Mouse (Mus musculus): ENCODE data around the gene Itsn1. TPM values are rescaled to one million over a fixed set of nuclear protein-coding genes. Genes with fewer than 3 reads are reported as not detected.

Itsn1 gene
- polyA plus RNA-seq, 1 experiment, result 20.5 TPM

DNA sequence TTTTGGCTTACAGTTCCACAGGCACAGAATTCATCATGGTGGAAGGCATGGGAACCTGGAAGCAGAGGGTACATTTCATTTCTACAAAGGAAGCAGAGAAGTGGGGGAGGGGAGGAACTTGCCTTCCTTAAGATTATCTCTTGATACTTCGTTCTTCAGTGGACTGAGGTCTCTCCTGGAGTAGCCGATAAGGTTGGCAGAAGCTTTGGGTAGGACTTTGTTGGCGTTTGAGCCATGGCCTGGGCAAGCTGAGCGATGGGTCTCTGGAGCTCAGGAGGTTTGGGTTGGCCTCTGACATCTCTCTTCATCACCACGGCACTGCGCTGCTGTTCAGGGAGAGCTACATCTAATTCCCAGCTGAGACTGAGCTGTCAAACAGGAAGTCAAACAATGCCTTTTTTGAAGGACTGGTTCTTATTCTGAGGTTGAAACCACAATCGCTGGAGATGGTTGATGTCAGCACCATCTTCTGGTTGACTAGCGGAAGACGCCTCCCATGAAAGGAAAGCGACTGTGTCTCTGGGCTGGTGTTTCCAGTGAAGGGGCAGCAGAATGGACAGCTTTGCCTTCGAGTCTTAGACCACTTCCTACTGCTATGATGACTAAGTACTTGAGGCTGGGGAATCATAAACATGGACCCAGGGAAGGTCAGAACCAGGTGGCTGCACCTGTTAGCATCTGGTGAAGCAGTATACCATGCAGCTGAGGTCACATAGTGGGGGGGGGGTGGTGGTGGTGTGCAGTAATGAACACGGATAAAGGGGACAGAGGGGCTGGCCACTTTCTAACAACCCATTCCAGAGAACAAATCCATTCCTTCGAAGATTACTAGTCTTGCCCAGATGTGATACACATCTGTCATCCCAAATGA is 235.5 kb downstream of the Itsn1 start:
- DNase-seq, result no peak
- TF ChIP-seq POLR2A (IDR thresholded peaks at IDR 0.05; ENCODE audit: low read depth, low read length), result no peak
- no peak for TF ChIP-seq CTCF (conservative IDR thresholded peaks at IDR 0.05; ENCODE audit: insufficient read depth, insufficient read length, low read depth, low read length)
- H3K36me3 ChIP-seq (ENCODE audit: control insufficient read depth, insufficient read depth, low read length), result no peaks in the 10 kb centered on the region
- H3K27me3 ChIP-seq (replicated peaks; ENCODE audit: control insufficient read depth, insufficient read depth, low read length), result no peaks in the 10 kb centered on the region
- H3K27ac ChIP-seq (ENCODE audit: insufficient read depth, low read depth, low read length), result no peak overlapping the region
- no peak overlapping the region for H3K4me3 ChIP-seq (ENCODE audit: insufficient read depth, low read depth, low read length)
- 85% methylated on average over 13 of the region's 13 CpGs for WGBS
- peaks cover 6% of the 10 kb centered on the region; the same call in 1 of the 2 replicates for H3K4me1 ChIP-seq (ENCODE audit: control insufficient read depth, insufficient read depth, low read length)

DNA sequence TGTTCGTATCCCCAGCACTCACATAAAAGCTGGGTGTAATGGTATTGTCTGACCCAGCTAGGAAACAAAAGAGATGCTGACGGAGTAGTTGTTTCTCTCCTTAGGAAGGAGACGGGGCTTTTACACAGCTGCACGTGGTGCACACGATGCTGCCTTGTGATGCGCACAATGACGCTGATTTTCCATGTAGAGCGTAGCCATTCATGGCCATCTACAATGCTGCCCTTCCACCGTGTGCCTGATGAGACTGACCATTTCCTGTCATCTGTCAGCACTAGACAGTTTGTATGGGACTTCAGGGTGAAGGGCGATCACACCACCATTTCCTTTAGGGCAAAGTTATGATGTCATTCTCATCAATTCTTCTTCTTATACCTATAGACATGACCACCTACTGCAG is 239.6 kb downstream of the Itsn1 start:
- no peak for DNase-seq
- H3K36me3 ChIP-seq (ENCODE audit: control insufficient read depth, insufficient read depth, low read length), result no peaks in the 10 kb centered on the region
- peaks cover 8% of the 10 kb centered on the region for H3K4me1 ChIP-seq (ENCODE audit: control insufficient read depth, insufficient read depth, low read length)
- no peaks in the 10 kb centered on the region for H3K27me3 ChIP-seq (replicated peaks; ENCODE audit: control insufficient read depth, insufficient read depth, low read length)
- WGBS, result 76% methylated on average over 10 of the region's 10 CpGs
- no peak overlapping the region for H3K27ac ChIP-seq (ENCODE audit: insufficient read depth, low read depth, low read length)
- TF ChIP-seq POLR2A (IDR thresholded peaks at IDR 0.05; ENCODE audit: low read depth, low read length) (no peak), CTCF (conservative IDR thresholded peaks at IDR 0.05; ENCODE audit: insufficient read depth, insufficient read length, low read depth, low read length) (no peak)
- no peak overlapping the region for H3K4me3 ChIP-seq (ENCODE audit: insufficient read depth, low read depth, low read length)

DNA sequence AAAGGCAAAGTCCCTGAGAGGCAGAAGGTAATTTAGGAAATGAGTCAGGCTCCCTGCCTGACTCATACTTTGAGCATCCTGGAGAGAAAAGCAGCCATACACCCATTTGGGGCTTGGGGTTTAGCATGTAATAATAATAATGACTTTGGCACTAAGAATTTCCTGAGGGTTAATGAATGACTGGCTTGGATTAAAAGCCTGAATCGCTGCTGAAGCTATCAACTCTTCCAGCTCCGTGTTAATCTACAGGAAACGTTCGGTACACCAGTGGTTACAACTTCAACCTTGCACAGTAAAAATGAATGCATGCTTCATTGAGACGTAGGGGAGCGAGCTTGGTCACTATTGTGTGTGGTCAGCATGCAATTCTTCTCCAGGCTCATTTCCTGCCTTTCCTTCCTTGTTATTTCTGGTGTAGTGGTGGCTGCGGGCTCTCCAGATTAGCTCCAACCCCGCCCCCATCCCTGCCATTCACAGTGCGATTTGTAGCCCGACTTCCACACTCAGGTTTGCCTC is 240.5 kb downstream of the Itsn1 start:
- TF ChIP-seq POLR2A (IDR thresholded peaks at IDR 0.05; ENCODE audit: low read depth, low read length) (no peak), CTCF (conservative IDR thresholded peaks at IDR 0.05; ENCODE audit: insufficient read depth, insufficient read length, low read depth, low read length) (no peak)
- peak overlapping the region; percentile 2 for H3K27ac ChIP-seq (ENCODE audit: insufficient read depth, low read depth, low read length)
- no peak overlapping the region for H3K4me3 ChIP-seq (ENCODE audit: insufficient read depth, low read depth, low read length)
- H3K27me3 ChIP-seq (replicated peaks; ENCODE audit: control insufficient read depth, insufficient read depth, low read length), result no peaks in the 10 kb centered on the region
- no peaks in the 10 kb centered on the region for H3K36me3 ChIP-seq (ENCODE audit: control insufficient read depth, insufficient read depth, low read length)
- peaks cover 8% of the 10 kb centered on the region for H3K4me1 ChIP-seq (ENCODE audit: control insufficient read depth, insufficient read depth, low read length)
- 12% methylated on average over 10 of the region's 10 CpGs for WGBS
- DNase-seq, result peak; percentile 50

Other genes starting within 250 kb of the Itsn1 start
- gene Ifnar1, start 244.0 kb upstream of the Itsn1 start, polyA plus RNA-seq (2012; rRNA removed), result 20.8 and 22.2 TPM in 2 replicates
- 15.1 and 17.7 TPM in 2 replicates for gene Ifngr2, start 182.2 kb upstream of the Itsn1 start, polyA plus RNA-seq (2012; rRNA removed)
- 39.2 and 40.7 TPM in 2 replicates for gene Tmem50b, start 131.5 kb upstream of the Itsn1 start, polyA plus RNA-seq (2012; rRNA removed)
- gene Dnajc28, start 110.3 kb upstream of the Itsn1 start, polyA plus RNA-seq (2012; rRNA removed), result 3.9 and 5.9 TPM in 2 replicates
- gene Gart, start 82.3 kb upstream of the Itsn1 start, polyA plus RNA-seq (2012; rRNA removed), result 30.3 and 39.4 TPM in 2 replicates
- gene Son, start 81.8 kb upstream of the Itsn1 start, polyA plus RNA-seq (2012; rRNA removed), result 78.0 and 81.9 TPM in 2 replicates
- gene Donson, start 40.5 kb upstream of the Itsn1 start, polyA plus RNA-seq (2012; rRNA removed), result 2.3 and 2.5 TPM in 2 replicates
- 29.5 and 31.1 TPM in 2 replicates for gene Cryzl1, start 306 bp upstream of the Itsn1 start, polyA plus RNA-seq (2012; rRNA removed)